Mouse (Mus musculus) embryonic facial prominence, embryonic 12.5 days (tissue): ENCODE measurements around the gene Ctnnd2. TPM values are rescaled to one million over a fixed set of nuclear protein-coding genes. Genes with fewer than 3 reads are reported as not detected.

Experiments
- ATAC-seq: fragments of 200-750 bp; cut with Nextera tagmentation; 2 replicates; pipeline ENCODE4 v1.8.0; 2017; ENCODE audit not compliant: insufficient number of reproducible peaks, insufficient read depth, low FRiP score, low TSS enrichment
- H3K27ac ChIP-seq: fragments of 300-500 bp; sonication (generic); 2 replicates; pipeline ENCODE4 v1.5.1; 2016; ENCODE audit warnings: mild to moderate bottlenecking
- H3K27me3 ChIP-seq: fragments of 300-500 bp; sonication (generic); 2 replicates; pipeline ENCODE4 v1.6.1; 2016; ENCODE audit warnings: mild to moderate bottlenecking, moderate library complexity
- H3K36me3 ChIP-seq: fragments of 300-500 bp; sonication (generic); 2 replicates; pipeline ENCODE4 v1.6.1; 2016; ENCODE audit warnings: mild to moderate bottlenecking
- H3K4me1 ChIP-seq: fragments of 300-500 bp; sonication (generic); 2 replicates; pipeline ENCODE4 v1.6.1; 2016
- H3K4me2 ChIP-seq: fragments of 300-500 bp; sonication (generic); replicated peaks from 2 replicates; pipeline ENCODE4 v1.6.1; 2016; ENCODE audit warnings: mild to moderate bottlenecking, moderate library complexity
- H3K4me3 ChIP-seq: fragments of 300-500 bp; sonication (generic); 2 replicates; pipeline ENCODE4 v1.5.1; 2016; ENCODE audit warnings: mild to moderate bottlenecking
- H3K9ac ChIP-seq: fragments of 300-500 bp; sonication (generic); 2 replicates; pipeline ENCODE4 v1.6.1; 2016; ENCODE audit warnings: mild to moderate bottlenecking, moderate library complexity
- H3K9me3 ChIP-seq: fragments of 300-500 bp; sonication (generic); 2 replicates; pipeline ENCODE4 v1.6.1; 2016; ENCODE audit warnings: mild to moderate bottlenecking, moderate library complexity
- WGBS: fragments of 180-500 bp; shearing (Covaris S2); methylation state at CpG from one replicate; pipeline ENCODE4 v1.1.7; 2016; 5-methylcytosine and 5-hydroxymethylcytosine counted together
- polyA plus RNA-seq: library from polyadenylated mRNA; unstranded; fragments of >200 nt; fragmentation: Nextera tagmentation; extraction: Ambion mirVana; gene quantifications from 2 replicates; pipeline ENCODE4 v1.2.1, GENCODE M21; 2016

Gene Ctnnd2
- polyA plus RNA-seq, 1 experiment from 2014 or later: 13.5 TPM

GRCm38 (mm10) chr15:30661689-30662422 is 489.5 kb downstream of the Ctnnd2 start:
- Histone ChIP-seq H3K27me3 (no peaks in the 10 kb centered on the region), H3K4me1 (no peaks in the 10 kb centered on the region), H3K4me2 (no peak overlapping the region), H3K36me3 (no peaks in the 10 kb centered on the region), H3K9me3 (no peaks in the 10 kb centered on the region), H3K4me3 (no peak overlapping the region), H3K9ac (no peak overlapping the region), H3K27ac (0 out of 2 replicates have a peak overlapping the region, but pooled peaks have one; percentile 19)
- 23% methylated on average over 6 of the region's 6 CpGs for whole genome bisulfite sequencing
- ATAC-seq: peak; percentile 79; the same call in 1 of the 2 replicates

- H3K4me1 ChIP-seq: no peaks in the 10 kb centered on the region
- ATAC-seq: no peak
Measured at GRCm38 (mm10) chr15:30667819-30668587, 495.6 kb downstream of the Ctnnd2 start.

GRCm38 (mm10) chr15:30681939-30682338 is 509.5 kb downstream of the Ctnnd2 start:
- Histone ChIP-seq H3K4me1 (peaks cover 8% of the 10 kb centered on the region; the same call in 1 of the 2 replicates), H3K27ac (no peak overlapping the region), H3K9ac (no peak overlapping the region), H3K4me3 (no peak overlapping the region), H3K36me3 (no peaks in the 10 kb centered on the region), H3K27me3 (no peaks in the 10 kb centered on the region), H3K9me3 (no peaks in the 10 kb centered on the region), H3K4me2 (no peak overlapping the region)
- 79% methylated on average over 4 of the region's 4 CpGs for WGBS
- ATAC-seq: no peak

More at GRCm38 (mm10) chr15:30667819-30668587, 495.6 kb downstream of the Ctnnd2 start:
- Histone ChIP-seq H3K9me3 (no peaks in the 10 kb centered on the region), H3K27me3 (no peaks in the 10 kb centered on the region), H3K27ac (no peak overlapping the region), H3K4me3 (no peak overlapping the region), H3K9ac (no peak overlapping the region), H3K4me2 (no peak overlapping the region), H3K36me3 (no peaks in the 10 kb centered on the region)
- 65% methylated on average over 7 of the region's 7 CpGs for WGBS

GRCm38 (mm10) chr15:30682360-30683119 is 510.1 kb downstream of the Ctnnd2 start:
- Histone ChIP-seq H3K4me3 (no peak overlapping the region), H3K4me1 (peaks cover 8% of the 10 kb centered on the region; the same call in 1 of the 2 replicates), H3K27ac (no peak overlapping the region), H3K36me3 (no peaks in the 10 kb centered on the region), H3K27me3 (no peaks in the 10 kb centered on the region), H3K9ac (no peak overlapping the region), H3K9me3 (no peaks in the 10 kb centered on the region), H3K4me2 (no peak overlapping the region)
- 86% methylated on average over 14 of the region's 14 CpGs for WGBS
- ATAC-seq: no peak

- no peak overlapping the region for H3K9ac ChIP-seq
- ATAC-seq: 0 out of 2 replicates have a peak, but pooled peaks have one; percentile 22
- H3K36me3 ChIP-seq: no peaks in the 10 kb centered on the region
- no peak overlapping the region for H3K4me3 ChIP-seq
- peaks cover 8% of the 10 kb centered on the region; the same call in 1 of the 2 replicates for H3K4me1 ChIP-seq
- no peak overlapping the region for H3K4me2 ChIP-seq
- H3K9me3 ChIP-seq: no peaks in the 10 kb centered on the region
- H3K27me3 ChIP-seq: no peaks in the 10 kb centered on the region
- WGBS: 62% methylated on average over 4 of the region's 4 CpGs
- H3K27ac ChIP-seq: no peak overlapping the region
Measured at GRCm38 (mm10) chr15:30686206-30687101, 514.1 kb downstream of the Ctnnd2 start.

GRCm38 (mm10) chr15:30693754-30694205 is 521.4 kb downstream of the Ctnnd2 start:
- H3K27ac ChIP-seq: no peak overlapping the region
- ATAC-seq: no peak
- H3K36me3 ChIP-seq: no peaks in the 10 kb centered on the region
- no peak overlapping the region for H3K4me3 ChIP-seq
- H3K4me1 ChIP-seq: no peaks in the 10 kb centered on the region
- H3K27me3 ChIP-seq: no peaks in the 10 kb centered on the region
- WGBS: 48% methylated on average over 6 of the region's 6 CpGs
- no peak overlapping the region for H3K9ac ChIP-seq
- no peaks in the 10 kb centered on the region for H3K9me3 ChIP-seq
- no peak overlapping the region for H3K4me2 ChIP-seq

GRCm38 (mm10) chr15:30694286-30694685 is 521.9 kb downstream of the Ctnnd2 start:
- ATAC-seq: no peak
- Histone ChIP-seq H3K4me3 (no peak overlapping the region), H3K9ac (no peak overlapping the region), H3K27ac (no peak overlapping the region), H3K9me3 (no peaks in the 10 kb centered on the region), H3K36me3 (no peaks in the 10 kb centered on the region), H3K27me3 (no peaks in the 10 kb centered on the region), H3K4me1 (no peaks in the 10 kb centered on the region), H3K4me2 (no peak overlapping the region)
- WGBS: 74% methylated on average over 1 of the region's 1 CpGs

GRCm38 (mm10) chr15:30695859-30696258 is 523.5 kb downstream of the Ctnnd2 start:
- 87% methylated on average over 6 of the region's 6 CpGs for WGBS
- Histone ChIP-seq H3K4me3 (no peak overlapping the region), H3K9ac (no peak overlapping the region), H3K4me1 (no peaks in the 10 kb centered on the region), H3K27me3 (no peaks in the 10 kb centered on the region), H3K36me3 (no peaks in the 10 kb centered on the region), H3K4me2 (no peak overlapping the region), H3K27ac (no peak overlapping the region), H3K9me3 (no peaks in the 10 kb centered on the region)
- ATAC-seq: no peak

GRCm38 (mm10) chr15:30697356-30697755 is 525.0 kb downstream of the Ctnnd2 start:
- Histone ChIP-seq H3K9me3 (no peaks in the 10 kb centered on the region), H3K27me3 (no peaks in the 10 kb centered on the region), H3K9ac (no peak overlapping the region), H3K4me3 (no peak overlapping the region), H3K27ac (no peak overlapping the region), H3K4me2 (no peak overlapping the region), H3K36me3 (no peaks in the 10 kb centered on the region), H3K4me1 (no peaks in the 10 kb centered on the region)
- ATAC-seq: no peak
- WGBS: 75% methylated on average over 5 of the region's 5 CpGs

GRCm38 (mm10) chr15:30700762-30701161 is 528.4 kb downstream of the Ctnnd2 start:
- Histone ChIP-seq H3K9me3 (no peaks in the 10 kb centered on the region), H3K27ac (no peak overlapping the region), H3K36me3 (no peaks in the 10 kb centered on the region), H3K27me3 (no peaks in the 10 kb centered on the region), H3K9ac (no peak overlapping the region), H3K4me3 (no peak overlapping the region), H3K4me1 (no peaks in the 10 kb centered on the region), H3K4me2 (no peak overlapping the region)
- 82% methylated on average over 6 of the region's 6 CpGs for WGBS
- ATAC-seq: no peak

- whole genome bisulfite sequencing: 84% methylated on average over 5 of the region's 5 CpGs
Measured at GRCm38 (mm10) chr15:30701592-30701991, 529.2 kb downstream of the Ctnnd2 start.

More at GRCm38 (mm10) chr15:30701592-30701991, 529.2 kb downstream of the Ctnnd2 start:
- Histone ChIP-seq H3K36me3 (no peaks in the 10 kb centered on the region), H3K4me2 (no peak overlapping the region), H3K4me3 (no peak overlapping the region), H3K27ac (no peak overlapping the region), H3K27me3 (no peaks in the 10 kb centered on the region), H3K9me3 (no peaks in the 10 kb centered on the region), H3K9ac (no peak overlapping the region), H3K4me1 (no peaks in the 10 kb centered on the region)
- no peak for ATAC-seq
